Mouse (Mus musculus): ENCODE results near the gene Gm29609.
A peak's percentile ranks its signal among the peaks of the same experiment; 100 is the strongest.

The Gm29609 gene

GRCm38 (mm10) chr5:31138241-31138967 lies 41.3 kb downstream of the Gm29609 start, which contains the start of gene Ucn:
TSS of gene Ucn (minus strand) at chr5:31138829.
- peak; percentile 20 for DNase-seq

GRCm38 (mm10) chr5:31137658-31138057 lies 42.1 kb downstream of the Gm29609 start:
- no peak for DNase-seq

- DNase-seq, result peak; percentile 31
Measured at GRCm38 (mm10) chr5:31136730-31137424, 42.8 kb downstream of the Gm29609 start.

GRCm38 (mm10) chr5:31126050-31126449 lies 53.7 kb downstream of the Gm29609 start:
- DNase-seq, result no peak

- no peak for DNase-seq
Measured at GRCm38 (mm10) chr5:31123481-31123880, 56.2 kb downstream of the Gm29609 start.

GRCm38 (mm10) chr5:31121111-31121510 lies 58.6 kb downstream of the Gm29609 start:
- no peak for DNase-seq

GRCm38 (mm10) chr5:31116912-31117311 lies 62.8 kb downstream of the Gm29609 start:
- no peak for DNase-seq

- DNase-seq, result no peak
Measured at GRCm38 (mm10) chr5:31116354-31116753, 63.4 kb downstream of the Gm29609 start, which contains the start of gene Trim54. TSS of gene Trim54 (plus strand) at chr5:31116712.

GRCm38 (mm10) chr5:31110781-31111180 lies 68.9 kb downstream of the Gm29609 start:
- no peak for DNase-seq

GRCm38 (mm10) chr5:31108000-31108490 lies 71.7 kb downstream of the Gm29609 start, which contains the start of gene Slc30a3:
TSS of gene Slc30a3 (minus strand) at chr5:31108237.
- DNase-seq, result no peak

GRCm38 (mm10) chr5:31105814-31106335 lies 73.8 kb downstream of the Gm29609 start, which contains the start of gene Dnajc5g:
TSS of gene Dnajc5g (plus strand) at chr5:31106285.
- no peak for DNase-seq

GRCm38 (mm10) chr5:31095711-31096480 lies 83.8 kb downstream of the Gm29609 start:
- DNase-seq, result no peak

GRCm38 (mm10) chr5:31094799-31095691 lies 84.7 kb downstream of the Gm29609 start:
- no peak for DNase-seq
